Mouse (Mus musculus) cerebellum, adult 11 months (tissue): ENCODE data around the gene Rnase10.
"Not testable (repeated sequence)": the region's sequence is repeated elsewhere in the genome, so short reads cannot be mapped to it uniquely, and the experiment has no call there.

Source experiments
- DNase-seq: peaks from one replicate; pipeline ENCODE4 v3.0.0; 2022

Gene Rnase10

GRCm38 (mm10) chr14:51014724-51015123 is 7.2 kb downstream of the Rnase10 start:
- not testable (repeated sequence) for DNase-seq

- no peak for DNase-seq
Measured at GRCm38 (mm10) chr14:51015780-51016179, 8.2 kb downstream of the Rnase10 start.

GRCm38 (mm10) chr14:51017256-51017655 is 9.7 kb downstream of the Rnase10 start:
- no peak for DNase-seq

- DNase-seq = no peak
Measured at GRCm38 (mm10) chr14:51023457-51023856, 15.9 kb downstream of the Rnase10 start.

GRCm38 (mm10) chr14:51024820-51025219 is 17.3 kb downstream of the Rnase10 start:
- DNase-seq = no peak

GRCm38 (mm10) chr14:51026391-51027133 is 19.0 kb downstream of the Rnase10 start:
- DNase-seq = peak; percentile 57

GRCm38 (mm10) chr14:51027387-51028155 is 20.0 kb downstream of the Rnase10 start:
- no peak for DNase-seq

- DNase-seq = no peak
Measured at GRCm38 (mm10) chr14:51035206-51035605, 27.7 kb downstream of the Rnase10 start.

GRCm38 (mm10) chr14:51036214-51036613 is 28.7 kb downstream of the Rnase10 start:
- DNase-seq = no peak

GRCm38 (mm10) chr14:51041769-51042168 is 34.2 kb downstream of the Rnase10 start, which contains the start of gene Rnase9:
Gene Rnase9, minus strand, starts transcription at chr14:51041869.
- DNase-seq = no peak

- no peak for DNase-seq
Measured at GRCm38 (mm10) chr14:51047846-51048245, 40.3 kb downstream of the Rnase10 start.

GRCm38 (mm10) chr14:51050063-51050462 is 42.5 kb downstream of the Rnase10 start, which contains the start of gene Rnase11:
Gene Rnase11, minus strand, starts transcription at chr14:51050163.
- DNase-seq = no peak

GRCm38 (mm10) chr14:51051941-51052340 is 44.4 kb downstream of the Rnase10 start:
- DNase-seq = no peak

GRCm38 (mm10) chr14:51053176-51053575 is 45.6 kb downstream of the Rnase10 start:
- DNase-seq = no peak

GRCm38 (mm10) chr14:51054243-51055237 is 47.0 kb downstream of the Rnase10 start:
- no peak for DNase-seq

GRCm38 (mm10) chr14:51057401-51057831 is 49.9 kb downstream of the Rnase10 start, which contains the start of gene Rnase12:
Gene Rnase12, minus strand, starts transcription at chr14:51057661.
- no peak for DNase-seq
